ENCODE assay signal across 21 mouse cellular contexts in the genomic region with DNA sequence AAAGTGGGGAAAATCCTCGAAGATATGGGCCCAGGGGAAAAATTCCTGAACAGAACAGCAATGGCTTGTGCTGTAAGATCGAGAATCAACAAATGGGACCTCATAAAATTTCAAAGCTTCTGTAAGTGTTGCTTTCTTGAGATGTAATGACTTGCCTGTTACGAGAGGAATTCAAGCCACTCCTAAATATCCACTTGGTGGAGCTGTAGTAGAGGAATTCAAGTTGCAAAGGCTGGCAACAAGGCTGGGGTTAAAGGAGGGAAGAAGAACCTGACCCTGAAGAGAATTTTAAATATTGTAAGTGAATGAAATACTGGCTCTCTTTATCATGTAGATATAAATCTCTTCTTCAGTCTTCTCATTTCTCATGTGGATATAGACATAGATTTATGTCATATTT.
DNase-seq lines count a peak whose midpoint lies in the region; ATAC-seq and TF ChIP-seq lines count a peak whose summit lies in the region.
"Had no signal": no experiment of that assay in that cellular context is flagged by ENCODE, and none has a peak within 500 bp of the region (broad histone marks: within the 10 kb centered on the region; RNA-seq: fewer than 3 reads in every experiment).

No protein-coding gene starts in this region.

- H3K27ac ChIP-seq in layer of hippocampus, adult 2 months = no peak overlapping the region
- no peak overlapping the region for H3K27ac ChIP-seq in ES-E14 (ENCODE audit: insufficient read depth, low read depth, low read length, poor library complexity, severe bottlenecking)
- no peak overlapping the region for H3K27ac ChIP-seq in hindbrain, embryonic 11.5 days (ENCODE audit: low read depth, low read length)
- H3K27ac ChIP-seq: heart, embryonic 13.5 days; hindbrain, embryonic 10.5 days; limb, embryonic 10.5 days; midbrain, embryonic 13.5 days; neural tube, embryonic 13.5 days had no signal

- no peaks in the 10 kb centered on the region for H3K9me3 ChIP-seq in ES-E14 (ENCODE audit: control insufficient read depth, insufficient read depth, low read depth, low read length)
- H3K9me3 ChIP-seq in hindbrain, embryonic 11.5 days (ENCODE audit: control insufficient read depth, low read length) = no peaks in the 10 kb centered on the region
- H3K9me3 ChIP-seq: heart, embryonic 13.5 days; hindbrain, embryonic 10.5 days; limb, embryonic 10.5 days; midbrain, embryonic 13.5 days; neural tube, embryonic 13.5 days had no signal

- no peaks in the 10 kb centered on the region for H3K27me3 ChIP-seq in hindbrain, embryonic 11.5 days (ENCODE audit: control insufficient read depth, insufficient read depth, low read length)
- H3K27me3 ChIP-seq: heart, embryonic 13.5 days; midbrain, embryonic 13.5 days; neural tube, embryonic 13.5 days had no signal

- 59% methylated on average over 3 of the region's 3 CpGs for WGBS in hindbrain, embryonic 11.5 days

- peak; percentile 1 to 2 for DNase-seq in heart, adult 18-20 months
- no peak for DNase-seq in heart, adult 9 months (ENCODE audit: low spot score in 2 of 2)
- no peak for DNase-seq in layer of hippocampus, adult 2 months (ENCODE audit: low spot score in 2 of 2)
- no peak for DNase-seq in layer of hippocampus, adult 8-10 months (ENCODE audit: low spot score in 2 of 2)
- DNase-seq in ES-E14 (ENCODE audit: low read depth, low spot score) (no peak), adipocyte (ENCODE audit: low spot score) (peak; percentile 6)
- DNase-seq in hindbrain, embryonic 11.5 days (ENCODE audit: low spot score) = no peak
- no peak for DNase-seq in right cerebral cortex, adult 18-20 months
- DNase-seq: cerebellum, adult 8-10 months; kidney, adult 11 months; kidney, postnatal 4 days; liver, postnatal 0 days; spleen, adult 18-20 months; thymus, adult 18-20 months; thymus, postnatal 4 days had no signal

- no peak overlapping the region for H3K4me2 ChIP-seq in hindbrain, embryonic 11.5 days (replicated peaks; ENCODE audit: low read depth, low read length)
- H3K4me2 ChIP-seq: heart, embryonic 13.5 days; midbrain, embryonic 13.5 days; neural tube, embryonic 13.5 days had no signal

- H3K4me3 ChIP-seq in layer of hippocampus, adult 2 months = no peak overlapping the region
- no peak overlapping the region for H3K4me3 ChIP-seq in ES-E14 (ENCODE audit: insufficient read depth in 1 of 2, low read depth in 1 of 2, low read length in 2 of 2, poor library complexity in 1 of 2, severe bottlenecking in 1 of 2)
- H3K4me3 ChIP-seq in hindbrain, embryonic 11.5 days (ENCODE audit: low read depth, low read length) = no peak overlapping the region
- H3K4me3 ChIP-seq: heart, embryonic 13.5 days; hindbrain, embryonic 10.5 days; limb, embryonic 10.5 days; midbrain, embryonic 13.5 days; neural tube, embryonic 13.5 days had no signal

- TF ChIP-seq CTCF in layer of hippocampus, adult 2 months (conservative IDR thresholded peaks at IDR 0.05) = peak; percentile 57

- ATAC-seq in hindbrain, embryonic 11.5 days (ENCODE audit: low FRiP score) = no peak
- ATAC-seq: forebrain, embryonic 16.5 days; liver, postnatal 0 days; midbrain, embryonic 13.5 days had no signal

- H3K36me3 ChIP-seq in ES-E14 (ENCODE audit: control insufficient read depth, insufficient read depth, low read length, poor library complexity, severe bottlenecking) = no peaks in the 10 kb centered on the region
- H3K36me3 ChIP-seq in hindbrain, embryonic 11.5 days (ENCODE audit: control insufficient read depth, insufficient read depth, low read length) = no peaks in the 10 kb centered on the region
- H3K36me3 ChIP-seq: heart, embryonic 13.5 days; hindbrain, embryonic 10.5 days; limb, embryonic 10.5 days; midbrain, embryonic 13.5 days; neural tube, embryonic 13.5 days had no signal

- no peaks in the 10 kb centered on the region for H3K4me1 ChIP-seq in ES-E14 (ENCODE audit: control insufficient read depth in 2 of 2, insufficient read depth in 2 of 2, low read length in 2 of 2, poor library complexity in 1 of 2)
- no peaks in the 10 kb centered on the region for H3K4me1 ChIP-seq in hindbrain, embryonic 11.5 days (replicated peaks; ENCODE audit: control insufficient read depth, insufficient read depth, low read length)
- H3K4me1 ChIP-seq: heart, embryonic 13.5 days; hindbrain, embryonic 10.5 days; limb, embryonic 10.5 days; neural tube, embryonic 13.5 days had no signal

- in situ Hi-C loops in ES-E14 (cut with MboI; ENCODE audit: low sequenced_read_pairs in 2 of 2, unreplicated experiment in 2 of 2) = loop anchor here in 1 of 2 experiments (25.0 kb wide), 1 partner anchor 1048 kb away; no protein-coding TSS in a partner anchor

- no peak overlapping the region for H3K9ac ChIP-seq in ES-E14 (ENCODE audit: insufficient read depth, low read depth, low read length, poor library complexity, severe bottlenecking)
- no peak overlapping the region for H3K9ac ChIP-seq in hindbrain, embryonic 11.5 days (ENCODE audit: low read depth, low read length)
- H3K9ac ChIP-seq: heart, embryonic 13.5 days; liver, postnatal 0 days; midbrain, embryonic 13.5 days; neural tube, embryonic 13.5 days had no signal

TF ChIP-seq in ES-E14, 5 proteins besides CTCF, POLR2A, EP300 and RAD21:
- TF ChIP-seq ZC3H11A (IDR thresholded peaks at IDR 0.05; ENCODE audit: borderline replicate concordance, low read depth, low read length) (peak; percentile 5; the same call in 1 of the 2 replicates), MAFK (IDR thresholded peaks at IDR 0.05; ENCODE audit: insufficient read depth, low read depth, low read length) (no peak)

Comparison
In these comparisons a context has a peak if more than half of its experiments do, and no peak if none do; other contexts are left out.
1. DNase-seq: peak in heart, adult 18-20 months (2 of 2) and adipocyte (single experiment); none in heart, adult 9 months (0 of 2), layer of hippocampus, adult 2 months (0 of 2), layer of hippocampus, adult 8-10 months (0 of 2), ES-E14 (single experiment), hindbrain, embryonic 11.5 days (single experiment) and right cerebral cortex, adult 18-20 months (single experiment).